In genomic region chr3:86897066-86897465, GRCm38 (mm10) we compare ENCODE assay signal across 15 mouse cellular contexts. TPM values are rescaled to one million over a fixed set of nuclear protein-coding genes. Genes with fewer than 3 reads are reported as not detected.
DNase-seq lines count a peak whose midpoint lies in the region; ATAC-seq and TF ChIP-seq lines count a peak whose summit lies in the region.
"Had no signal": no experiment of that assay in that cellular context is flagged by ENCODE, and none has a peak within 500 bp of the region (broad histone marks: within the 10 kb centered on the region; RNA-seq: fewer than 3 reads in every experiment).

No protein-coding gene starts in this region.

- H3K27me3 ChIP-seq in forebrain, postnatal 0 days (ENCODE audit: insufficient read depth, low read length): no peaks in the 10 kb centered on the region
- H3K27me3 ChIP-seq: heart, embryonic 15.5 days had no signal

- ATAC-seq in forebrain, postnatal 0 days: peak; percentile 84

- peak; percentile 33 for DNase-seq in heart, adult 11 months
- DNase-seq in heart, adult 9 months (ENCODE audit: low spot score in 2 of 2): no peak
- peak; percentile 40 to 67 for DNase-seq in right cerebral cortex, adult 2 months (ENCODE audit: low spot score in 2 of 2)
- no peak for DNase-seq in right cerebral cortex, postnatal 4 days
- peak; percentile 34 for DNase-seq in forebrain, postnatal 0 days
- no peak for DNase-seq in spleen, postnatal 10 days (ENCODE audit: low spot score in 2 of 2)
- no peak for DNase-seq in embryo, embryonic 9.5 days (ENCODE audit: extremely low spot score)
- DNase-seq: adrenal gland, postnatal 10 days; B cell, adult 2 months; lung, adult 2 months; midbrain, embryonic 14.5 days had no signal

- H3K9ac ChIP-seq in forebrain, postnatal 0 days: no peak overlapping the region
- H3K9ac ChIP-seq: heart, embryonic 15.5 days had no signal

- H3K4me1 ChIP-seq in forebrain, postnatal 0 days (ENCODE audit: insufficient read depth): peaks cover 7% of the 10 kb centered on the region; the same call in 1 of the 2 replicates
- H3K4me1 ChIP-seq: heart, embryonic 15.5 days had no signal

- peak overlapping the region; percentile 67; the same call in 1 of the 2 replicates for H3K27ac ChIP-seq in forebrain, postnatal 0 days (ENCODE audit: low read depth, low read length)
- H3K27ac ChIP-seq: heart, embryonic 15.5 days; hindbrain, embryonic 10.5 days; macrophage had no signal

- no peak for TF ChIP-seq CTCF in forebrain, postnatal 0 days (IDR thresholded peaks at IDR 0.05; ENCODE audit: low read depth)

- no peak overlapping the region for H3K4me3 ChIP-seq in forebrain, postnatal 0 days (ENCODE audit: low read depth, low read length)
- H3K4me3 ChIP-seq: heart, embryonic 15.5 days; hindbrain, embryonic 10.5 days had no signal

- no peak overlapping the region for H3K4me2 ChIP-seq in forebrain, postnatal 0 days (ENCODE audit: low read depth)
- H3K4me2 ChIP-seq: heart, embryonic 15.5 days; liver, embryonic 11.5 days had no signal

- H3K36me3 ChIP-seq in forebrain, postnatal 0 days (ENCODE audit: insufficient read depth): 0 out of 2 replicates have a peak, but pooled peaks cover 4% of the 10 kb centered on the region
- H3K36me3 ChIP-seq: heart, embryonic 15.5 days had no signal

- WGBS in forebrain, postnatal 0 days: 74% methylated on average over 9 of the region's 9 CpGs

- H3K9me3 ChIP-seq in forebrain, postnatal 0 days (ENCODE audit: low read length): no peaks in the 10 kb centered on the region
- H3K9me3 ChIP-seq: heart, embryonic 15.5 days had no signal

RNA-seq across cellular contexts. Expression of gene Dclk2, which starts 23.6 kb away (rescaled TPM):
- total RNA-seq in forebrain, postnatal 0 days (2014; rRNA removed): 141 and 166 TPM in 2 replicates
- 57.1 and 72.4 TPM in 2 replicates for polyA plus RNA-seq in forebrain, postnatal 0 days (2015; fragmentation: Nextera tagmentation; extraction: Ambion mirVana)

Comparison
In these comparisons a context has a peak if more than half of its experiments do, and no peak if none do; other contexts are left out.
1. DNase-seq: peak in heart, adult 11 months (single experiment), right cerebral cortex, adult 2 months (2 of 2) and forebrain, postnatal 0 days (single experiment); none in heart, adult 9 months (0 of 2), right cerebral cortex, postnatal 4 days (single experiment), spleen, postnatal 10 days (0 of 2) and embryo, embryonic 9.5 days (single experiment).